Mouse (Mus musculus) kidney, postnatal 25 days (tissue): ENCODE measurements at regions not wholly inside any gene's neighbourhood (a gene's known extent, or its start where the extent isn't known, plus 50 kb on each side); places are given as distances from the start of the nearest gene placed in this dataset.

Source experiments
- DNase-seq, 2 experiments: peaks; one replicate each; pipeline ENCODE4 v3.0.0; 2021; ENCODE audit warnings: mixed read lengths in 2 of 2

DNA sequence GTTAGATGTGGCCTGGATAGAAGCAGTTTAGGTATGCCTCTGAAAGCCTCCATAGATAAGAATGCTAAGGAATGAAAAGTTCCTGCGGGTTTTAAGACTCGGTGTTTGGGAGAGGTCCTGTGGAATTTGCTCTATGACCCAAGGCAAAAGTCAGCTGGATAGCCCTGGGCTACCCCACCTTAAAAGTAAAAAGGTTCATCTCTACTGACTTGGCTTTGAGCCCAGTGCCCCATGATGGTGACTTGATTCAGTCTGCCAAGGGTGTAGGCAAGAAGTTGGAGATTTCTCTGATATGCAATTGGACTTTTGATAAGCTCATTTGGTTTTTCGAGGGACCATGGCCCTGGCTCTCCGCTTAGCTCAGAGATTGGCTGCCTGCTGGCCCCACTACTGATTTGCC lies 78.8 kb upstream of the Herc3 start:
- peak in 1 of 2 experiments; percentile 35 for DNase-seq

DNA sequence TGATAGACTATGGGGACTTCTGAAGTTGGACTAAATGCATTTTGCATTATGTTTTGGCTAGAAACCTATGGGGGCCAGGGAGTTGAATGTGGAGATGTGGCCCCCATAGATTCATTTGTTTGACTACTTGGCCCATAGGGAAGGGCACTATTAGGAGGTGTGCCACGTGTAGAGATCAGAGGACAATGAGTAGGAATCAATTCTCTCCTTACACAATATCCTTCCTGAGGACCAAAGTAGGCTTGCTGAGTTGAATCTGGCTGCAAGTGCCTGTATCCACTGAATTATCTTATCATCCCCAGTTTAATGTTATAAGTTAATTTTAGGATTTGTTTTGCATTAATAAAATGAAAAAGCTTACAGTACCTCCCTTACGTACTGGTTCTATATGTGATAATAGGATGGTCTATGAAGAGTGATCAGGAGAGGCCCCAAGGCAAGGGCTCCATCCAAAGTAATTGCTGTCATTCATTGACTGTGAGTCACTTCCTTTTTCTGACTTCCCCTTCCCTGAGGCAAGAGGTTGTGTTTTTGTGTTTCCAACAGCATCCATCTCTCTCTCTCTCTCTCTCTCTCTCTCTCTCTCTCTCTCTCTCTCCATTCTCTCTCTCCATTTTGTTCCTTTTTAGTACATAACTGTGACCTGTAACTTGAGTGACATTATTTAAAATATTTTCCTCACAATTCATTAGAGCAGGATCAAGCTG lies 74.8 kb upstream of the Herc3 start:
- no peak for DNase-seq

DNA sequence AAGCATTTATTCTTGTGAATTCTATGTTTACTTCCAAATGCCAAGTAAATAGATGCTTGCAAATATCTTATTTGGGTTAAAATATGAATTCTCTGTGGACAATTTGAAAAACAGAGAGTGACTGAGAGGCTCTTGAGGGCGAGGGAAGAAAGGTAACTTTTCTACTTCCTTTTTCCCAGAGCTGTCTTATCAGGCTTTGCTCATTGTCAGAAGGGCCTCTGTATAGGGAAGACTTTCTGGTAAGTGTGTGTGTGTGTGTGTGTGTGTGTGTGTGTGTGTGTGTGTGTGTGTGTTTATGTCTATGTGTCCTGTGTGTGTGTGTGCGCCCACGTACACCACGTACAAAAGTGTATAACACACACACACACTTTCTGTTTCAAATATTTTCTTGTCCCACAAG lies 73.9 kb upstream of the Herc3 start:
- DNase-seq, result no peak

DNA sequence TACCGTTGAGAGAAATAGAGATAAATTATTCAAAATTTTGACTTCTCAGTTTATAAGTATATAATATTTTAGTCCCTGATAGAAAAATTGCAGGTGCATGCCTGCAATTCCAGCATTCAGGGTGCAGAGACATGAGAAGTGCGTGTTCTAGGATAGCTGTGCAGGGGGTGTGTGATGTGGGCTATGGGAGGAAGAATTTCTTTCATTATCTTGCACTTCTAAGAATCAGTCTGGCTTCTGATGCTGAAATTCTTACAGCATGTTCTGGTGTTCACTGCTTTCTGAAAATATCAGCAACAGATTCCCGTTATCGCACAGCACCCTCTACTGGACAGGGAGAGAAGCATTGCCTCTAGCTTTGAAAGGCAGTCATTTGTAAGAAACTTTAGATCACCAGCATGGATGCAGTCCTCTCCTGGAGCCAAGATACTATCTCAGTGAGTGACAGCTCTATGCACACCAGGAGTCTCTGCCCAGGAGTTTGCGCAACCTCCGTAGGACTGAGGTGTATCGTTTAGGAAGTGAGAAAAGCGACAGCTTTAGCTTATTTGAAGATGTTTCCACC lies 60.5 kb upstream of the Herc3 start:
- peak; percentile 65 to 74 for DNase-seq

DNA sequence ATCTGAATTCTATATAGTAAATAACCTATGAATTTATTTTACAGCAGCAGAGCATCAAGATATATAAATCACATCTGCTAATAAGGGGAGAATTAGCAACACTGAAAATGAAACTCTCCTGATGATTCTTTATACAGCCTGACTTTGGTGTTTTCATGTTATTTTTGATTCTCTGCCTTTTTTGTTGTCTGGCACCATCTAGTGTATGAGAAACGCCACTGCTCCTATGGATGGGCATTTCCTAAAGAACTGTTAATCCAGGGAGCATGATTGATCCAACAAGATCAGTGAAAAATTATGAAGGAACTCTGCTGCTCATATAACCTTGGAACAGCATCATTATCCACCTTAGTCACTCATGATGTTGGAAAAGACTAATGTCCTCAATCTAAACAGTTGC lies 59.3 kb upstream of the Herc3 start:
- DNase-seq, result peak in 1 of 2 experiments; percentile 40
